Mouse (Mus musculus) heart, postnatal 25 days (tissue): ENCODE measurements around the gene Gm5538. TPM values are rescaled to one million over a fixed set of nuclear protein-coding genes. Genes with fewer than 3 reads are reported as not detected.

Source experiments
- DNase-seq: peaks from one replicate; pipeline ENCODE4 v3.0.0; 2022; ENCODE audit warnings: low spot score
- intact Hi-C: fragments of 180-260 bp; cut with DNase I; formaldehyde crosslinking; loops from one replicate; pipeline ENCODE4 v1.15.1; 2025
- total RNA-seq, 2 experiments: library from RNA; stranded (reverse); gene quantifications; 2 replicates each; pipeline ENCODE4 v1.2.3; 2021

Gene Gm5538
- not detected for total RNA-seq

- intact Hi-C loops = no loop called here
- no peak for DNase-seq
These were observed at the start of gene Gm5538 for GRCm38 (mm10) chr3:59729490-59729889. TSS of gene Gm5538 (plus strand) at chr3:59729790.

- DNase-seq = no peak
- intact Hi-C loops = no loop called here
These were observed 32.2 kb upstream of the Gm5538 start for GRCm38 (mm10) chr3:59697391-59697790.

GRCm38 (mm10) chr3:59702614-59703110 is 26.9 kb upstream of the Gm5538 start:
- intact Hi-C loops = no loop called here
- DNase-seq = no peak

- DNase-seq = no peak
- intact Hi-C loops = no loop called here
These were observed 10.3 kb downstream of the Gm5538 start for GRCm38 (mm10) chr3:59739866-59740265.

- no peak for DNase-seq
- intact Hi-C loops = no loop called here
These were observed 14.6 kb downstream of the Gm5538 start for GRCm38 (mm10) chr3:59744181-59744580.

Other genes starting within 250 kb of the Gm5538 start
- not detected for gene Gm8298, start 131.3 kb downstream of the Gm5538 start, total RNA-seq
- gene C130079G13Rik, start 195.4 kb downstream of the Gm5538 start, total RNA-seq = not detected